Mouse (Mus musculus): Measurements from ENCODE around the gene Bivm. TPM values are rescaled to one million over a fixed set of nuclear protein-coding genes. Genes with fewer than 3 reads are reported as not detected.
A peak's percentile ranks its signal among the peaks of the same experiment; 100 is the strongest.

Gene Bivm
- 22.5 and 24.7 TPM in 2 replicates for polyA plus RNA-seq (2016; fragmentation: Nextera tagmentation; extraction: Ambion mirVana)

DNA sequence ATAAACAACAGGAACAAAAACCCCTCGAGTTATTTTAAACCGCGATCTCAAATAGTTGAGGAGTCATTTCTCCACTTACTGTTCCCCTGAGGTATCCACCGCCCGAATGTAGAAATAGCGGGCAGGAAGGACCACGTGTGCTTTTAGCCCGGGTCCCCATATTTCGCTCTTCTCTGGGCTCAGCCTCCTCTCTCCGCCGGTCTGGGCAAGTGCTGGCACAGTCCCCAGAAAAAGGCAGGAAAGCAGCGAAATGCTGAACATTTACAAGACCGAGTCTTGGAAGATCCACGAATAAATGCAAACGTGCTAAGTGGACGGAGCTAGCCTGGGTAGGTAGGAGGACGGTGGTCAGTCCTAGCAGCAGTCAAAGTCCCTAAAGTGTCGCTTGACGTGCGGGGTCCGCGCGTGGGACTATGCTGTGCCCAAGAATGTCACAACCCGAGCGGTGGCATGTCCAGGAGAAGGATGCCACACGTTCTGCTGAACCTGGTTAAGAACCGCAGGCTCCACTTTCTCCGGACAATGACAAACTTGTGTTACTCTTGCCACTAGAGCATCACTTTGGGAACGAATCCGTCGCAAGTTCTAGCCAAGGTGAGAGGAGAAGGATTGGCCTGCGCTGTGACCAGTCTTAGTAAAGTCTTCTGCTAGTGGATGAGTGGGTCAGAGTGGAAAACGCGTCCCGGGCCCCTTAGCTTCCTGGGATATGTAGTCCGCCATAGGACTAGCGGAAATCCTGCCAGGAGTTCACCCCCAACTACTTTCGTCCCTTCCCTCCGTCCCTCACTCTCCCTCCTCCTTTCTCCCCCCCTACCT, at the start of gene Bivm, which contains the start of gene Kdelc1:
Bivm (plus strand) TSS at position 719 of the 816 bp plus-strand sequence.
Kdelc1 (minus strand) TSS at position 570 of the 816 bp plus-strand sequence.
- no peaks in the 10 kb centered on the region for H3K27me3 ChIP-seq (ENCODE audit: low read depth, poor library complexity, severe bottlenecking)
- peak; percentile 91 for DNase-seq (ENCODE audit: low spot score)
- H3K36me3 ChIP-seq: peaks cover 40% of the 10 kb centered on the region
- no peaks in the 10 kb centered on the region for H3K9me3 ChIP-seq (replicated peaks)
- under 1% methylated on average over 39 of the region's 39 CpGs for WGBS
- peaks cover 23% of the 10 kb centered on the region for H3K4me1 ChIP-seq
- H3K27ac ChIP-seq (replicated peaks): peak within 1 kb of the TSS; percentile 96
- peak within 1 kb of the TSS; percentile 78 for H3K4me3 ChIP-seq

- Histone ChIP-seq H3K9me3 (replicated peaks) (no peaks in the 10 kb centered on the region; the same call in 1 of the 2 replicates), H3K4me3 (peak overlapping the region; percentile 71), H3K27ac (replicated peaks) (peak overlapping the region; percentile 92), H3K27me3 (ENCODE audit: low read depth, poor library complexity, severe bottlenecking) (no peaks in the 10 kb centered on the region), H3K36me3 (peaks cover 46% of the 10 kb centered on the region), H3K4me1 (peaks cover 20% of the 10 kb centered on the region)
- DNase-seq (ENCODE audit: low spot score): peak; percentile 56
- WGBS: 0% methylated on average over 55 of the region's 55 CpGs
Observed at GRCm38 (mm10) chr1:44101448-44102225, 17.1 kb upstream of the Bivm start.

- Histone ChIP-seq H3K27ac (replicated peaks) (peak within 1 kb of the TSS; percentile 92), H3K4me1 (peaks cover 20% of the 10 kb centered on the region), H3K9me3 (replicated peaks) (no peaks in the 10 kb centered on the region; the same call in 1 of the 2 replicates), H3K36me3 (peaks cover 46% of the 10 kb centered on the region), H3K27me3 (ENCODE audit: low read depth, poor library complexity, severe bottlenecking) (no peaks in the 10 kb centered on the region), H3K4me3 (peak within 1 kb of the TSS; percentile 71)
- peak; percentile 96 for DNase-seq (ENCODE audit: low spot score)
- under 1% methylated on average over 55 of the region's 55 CpGs for WGBS
Observed at GRCm38 (mm10) chr1:44102259-44102717, 16.5 kb upstream of the Bivm start, which contains the start of gene Tex30. TSS of gene Tex30 (minus strand) at chr1:44102441.

- H3K27me3 ChIP-seq (ENCODE audit: low read depth, poor library complexity, severe bottlenecking): no peaks in the 10 kb centered on the region
- peaks cover 20% of the 10 kb centered on the region for H3K4me1 ChIP-seq
- H3K36me3 ChIP-seq: peaks cover 46% of the 10 kb centered on the region
- whole genome bisulfite sequencing: 20% methylated on average over 5 of the region's 5 CpGs
- no peaks in the 10 kb centered on the region; the same call in 1 of the 2 replicates for H3K9me3 ChIP-seq (replicated peaks)
- peak overlapping the region; percentile 71 for H3K4me3 ChIP-seq
- peak overlapping the region; percentile 92 for H3K27ac ChIP-seq (replicated peaks)
- DNase-seq (ENCODE audit: low spot score): peak; percentile 20
Observed at GRCm38 (mm10) chr1:44102939-44103338, 15.8 kb upstream of the Bivm start.

- peak overlapping the region; percentile 18; the same call in 1 of the 2 replicates for H3K27ac ChIP-seq (replicated peaks)
- DNase-seq (ENCODE audit: low spot score): no peak
Observed at GRCm38 (mm10) chr1:44117571-44117970, 1.2 kb upstream of the Bivm start.

DNA sequence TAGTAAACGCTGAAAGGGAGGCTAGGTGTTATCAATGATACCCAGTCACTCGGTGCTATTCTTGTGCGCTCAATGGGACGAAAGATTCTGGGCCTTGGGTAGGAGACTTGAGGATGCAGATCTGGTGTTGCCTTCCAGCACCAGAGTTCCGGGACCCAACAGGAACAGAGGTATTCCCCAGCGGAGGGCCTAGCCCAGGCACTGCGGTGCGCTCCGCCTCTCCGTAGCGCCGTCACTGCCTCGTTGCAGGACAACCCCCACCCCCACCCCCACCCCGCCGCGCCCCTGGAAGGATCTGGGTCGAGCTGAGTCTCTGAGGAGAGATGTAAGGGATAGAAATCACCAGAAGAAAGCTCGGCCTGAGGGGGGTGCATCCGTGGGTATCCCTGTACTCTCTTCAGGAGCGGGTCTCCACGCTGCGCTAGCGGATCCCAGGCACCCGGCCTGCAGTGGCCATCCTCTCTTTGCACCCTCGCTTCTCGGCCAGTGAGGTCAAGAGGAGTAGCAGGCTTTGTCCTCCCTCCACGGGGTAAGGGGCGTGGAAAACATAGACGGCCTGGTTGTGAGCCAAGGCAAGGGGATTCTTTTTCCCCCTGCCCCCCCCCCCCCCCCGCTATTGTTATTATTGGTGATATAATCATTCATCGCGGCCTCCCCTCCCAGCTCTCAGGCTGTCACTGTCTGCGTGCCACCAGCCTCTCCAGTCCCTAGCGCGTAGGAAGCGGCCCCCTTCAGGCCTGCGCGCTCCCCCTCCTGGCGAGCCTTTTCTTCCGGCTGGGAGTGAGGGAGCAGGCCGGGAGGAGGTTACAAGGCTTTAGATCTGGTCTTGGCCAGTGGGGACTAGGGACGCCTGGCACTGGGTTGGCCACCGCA, 680 bp downstream of the Bivm start:
- WGBS: under 1% methylated on average over 43 of the region's 43 CpGs
- H3K36me3 ChIP-seq: peaks cover 40% of the 10 kb centered on the region
- no peaks in the 10 kb centered on the region for H3K27me3 ChIP-seq (ENCODE audit: low read depth, poor library complexity, severe bottlenecking)
- peak overlapping the region; percentile 78 for H3K4me3 ChIP-seq
- peak overlapping the region; percentile 96 for H3K27ac ChIP-seq (replicated peaks)
- H3K4me1 ChIP-seq: peaks cover 23% of the 10 kb centered on the region
- DNase-seq (ENCODE audit: low spot score): peak; percentile 88
- no peaks in the 10 kb centered on the region for H3K9me3 ChIP-seq (replicated peaks)

More at GRCm38 (mm10) chr1:44117571-44117970, 1.2 kb upstream of the Bivm start:
- H3K4me1 ChIP-seq: peaks cover 23% of the 10 kb centered on the region
- H3K27me3 ChIP-seq (ENCODE audit: low read depth, poor library complexity, severe bottlenecking): no peaks in the 10 kb centered on the region
- H3K4me3 ChIP-seq: peak overlapping the region; percentile 78
- H3K36me3 ChIP-seq: peaks cover 46% of the 10 kb centered on the region
- no peaks in the 10 kb centered on the region for H3K9me3 ChIP-seq (replicated peaks)

GRCm38 (mm10) chr1:44120074-44120406, 1.3 kb downstream of the Bivm start:
- Histone ChIP-seq H3K27me3 (ENCODE audit: low read depth, poor library complexity, severe bottlenecking) (no peaks in the 10 kb centered on the region), H3K4me1 (peaks cover 23% of the 10 kb centered on the region), H3K9me3 (replicated peaks) (no peaks in the 10 kb centered on the region), H3K36me3 (peaks cover 40% of the 10 kb centered on the region), H3K27ac (replicated peaks) (peak overlapping the region; percentile 96), H3K4me3 (peak overlapping the region; percentile 78)
- no peak for DNase-seq (ENCODE audit: low spot score)
- 2% methylated on average over 6 of the region's 6 CpGs for WGBS

GRCm38 (mm10) chr1:44122256-44122655, 3.5 kb downstream of the Bivm start:
- DNase-seq (ENCODE audit: low spot score): no peak
- Histone ChIP-seq H3K9me3 (replicated peaks) (no peaks in the 10 kb centered on the region), H3K27ac (replicated peaks) (no peak overlapping the region), H3K4me1 (peaks cover 23% of the 10 kb centered on the region), H3K36me3 (peaks cover 35% of the 10 kb centered on the region), H3K27me3 (ENCODE audit: low read depth, poor library complexity, severe bottlenecking) (no peaks in the 10 kb centered on the region), H3K4me3 (no peak overlapping the region)
- WGBS: 89% methylated on average over 3 of the region's 3 CpGs

- no peak overlapping the region for H3K4me3 ChIP-seq
- WGBS: 95% methylated on average over 4 of the region's 4 CpGs
- DNase-seq (ENCODE audit: low spot score): no peak
- H3K27ac ChIP-seq (replicated peaks): no peak overlapping the region
- peaks cover 66% of the 10 kb centered on the region for H3K36me3 ChIP-seq
- no peaks in the 10 kb centered on the region for H3K9me3 ChIP-seq (replicated peaks)
- peaks cover 8% of the 10 kb centered on the region for H3K4me1 ChIP-seq
- no peaks in the 10 kb centered on the region for H3K27me3 ChIP-seq (ENCODE audit: low read depth, poor library complexity, severe bottlenecking)
Observed at GRCm38 (mm10) chr1:44125590-44125989, 6.8 kb downstream of the Bivm start.

- DNase-seq (ENCODE audit: low spot score): no peak
- Histone ChIP-seq H3K36me3 (peaks cover 66% of the 10 kb centered on the region), H3K27me3 (ENCODE audit: low read depth, poor library complexity, severe bottlenecking) (no peaks in the 10 kb centered on the region), H3K9me3 (replicated peaks) (no peaks in the 10 kb centered on the region), H3K27ac (replicated peaks) (no peak overlapping the region), H3K4me3 (no peak overlapping the region), H3K4me1 (no peaks in the 10 kb centered on the region)
- 84% methylated on average over 4 of the region's 4 CpGs for WGBS
Observed at GRCm38 (mm10) chr1:44129929-44130581, 11.3 kb downstream of the Bivm start.

DNA sequence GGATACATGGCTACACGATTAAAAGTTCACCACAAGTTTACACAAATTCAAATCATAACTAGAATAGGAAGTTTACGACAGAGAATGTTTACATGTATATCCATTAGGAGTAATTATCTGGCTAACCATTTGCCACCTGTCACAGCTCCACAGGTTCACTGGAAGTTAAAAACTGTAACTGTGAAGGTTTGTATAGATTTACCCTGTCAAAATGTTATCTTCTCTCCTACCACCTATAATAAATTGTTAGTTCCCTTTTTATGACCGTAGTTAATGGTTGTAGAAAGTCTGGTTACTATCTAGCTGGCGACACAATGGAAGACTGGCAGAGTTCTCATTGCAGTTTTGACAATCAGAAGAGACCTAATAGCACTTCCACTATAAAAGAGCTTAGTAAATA, 21.5 kb downstream of the Bivm start:
- 89% methylated on average over 4 of the region's 4 CpGs for WGBS
- Histone ChIP-seq H3K4me1 (no peaks in the 10 kb centered on the region), H3K36me3 (peaks cover 72% of the 10 kb centered on the region), H3K27ac (replicated peaks) (no peak overlapping the region), H3K27me3 (ENCODE audit: low read depth, poor library complexity, severe bottlenecking) (no peaks in the 10 kb centered on the region), H3K9me3 (replicated peaks) (no peaks in the 10 kb centered on the region), H3K4me3 (no peak overlapping the region)
- DNase-seq (ENCODE audit: low spot score): no peak
